Mouse (Mus musculus) ES-E14 (cell line): ENCODE results near the gene Cacnb4. TPM values are rescaled to one million over a fixed set of nuclear protein-coding genes. Genes with fewer than 3 reads are reported as not detected.

Experiments used
- DNase-seq: peaks from one replicate; pipeline ENCODE4 v3.0.0-alpha.2; 2013; ENCODE audit warnings: low read depth, low spot score
- H3K27ac ChIP-seq: 2 replicates; pipeline ENCODE4 v1.5.1; 2012; ENCODE audit warnings: low read depth, mild to moderate bottlenecking, low read length, moderate library complexity, mixed read lengths; ENCODE audit not compliant: poor library complexity, insufficient read depth, severe bottlenecking
- H3K36me3 ChIP-seq: 2 replicates; pipeline ENCODE4 v1.6.1; 2012; ENCODE audit warnings: mild to moderate bottlenecking, low read length, moderate library complexity, mixed read lengths; ENCODE audit not compliant: control insufficient read depth, poor library complexity, insufficient read depth, severe bottlenecking
- H3K4me1 ChIP-seq, 2 experiments: fragments of 150-350 bp in 1 of 2; sonication (generic) in 1 of 2; 2 replicates each; pipeline ENCODE4 v1.6.1; 2012; ENCODE audit warnings: low read length in 2 of 2, mild to moderate bottlenecking in 1 of 2, mixed read lengths in 1 of 2; ENCODE audit not compliant: control insufficient read depth in 2 of 2, insufficient read depth in 2 of 2, poor library complexity in 1 of 2
- H3K4me3 ChIP-seq, 2 experiments: fragments of 150-350 bp in 1 of 2; sonication (generic) in 1 of 2; 2 replicates each; pipeline ENCODE4 v1.5.1; 2012; ENCODE audit warnings: low read length in 2 of 2, low read depth in 1 of 2, mild to moderate bottlenecking in 1 of 2, mixed read lengths in 1 of 2; ENCODE audit not compliant: insufficient read depth in 1 of 2, poor library complexity in 1 of 2, severe bottlenecking in 1 of 2
- H3K9ac ChIP-seq: 2 replicates; pipeline ENCODE4 v1.6.1; 2012; ENCODE audit warnings: low read depth, mild to moderate bottlenecking, low read length, mixed read lengths; ENCODE audit not compliant: poor library complexity, insufficient read depth, severe bottlenecking
- H3K9me3 ChIP-seq: fragments of 150-350 bp; sonication (generic); 2 replicates; pipeline ENCODE4 v1.6.1; 2012; ENCODE audit warnings: low read depth, mild to moderate bottlenecking, low read length; ENCODE audit not compliant: control insufficient read depth, insufficient read depth
- CHD2 ChIP-seq: IDR thresholded peaks from 2 replicates; pipeline ENCODE4 v1.6.1; 2014; ENCODE audit warnings: mild to moderate bottlenecking, low read depth, low read length, inconsistent platforms
- HCFC1 ChIP-seq: IDR thresholded peaks from 2 replicates; pipeline ENCODE4 v1.6.1; 2012; ENCODE audit warnings: low read length, inconsistent platforms, borderline replicate concordance; ENCODE audit not compliant: insufficient read depth
- MAFK ChIP-seq: IDR thresholded peaks from 2 replicates; pipeline ENCODE4 v1.6.1; 2014; ENCODE audit warnings: mild to moderate bottlenecking, low read depth, low read length, inconsistent platforms; ENCODE audit not compliant: insufficient read depth
- ZC3H11A ChIP-seq: IDR thresholded peaks from 2 replicates; pipeline ENCODE4 v1.6.1; 2012; ENCODE audit warnings: low read depth, mild to moderate bottlenecking, inconsistent platforms, low read length, borderline replicate concordance
- ZNF384 ChIP-seq: IDR thresholded peaks from 2 replicates; pipeline ENCODE4 v1.6.1; 2012; ENCODE audit warnings: low read depth, low read length, inconsistent platforms
- in situ Hi-C, 2 experiments: fragments of 600-800 bp; cut with MboI; formaldehyde crosslinking; loops; one replicate each; pipeline ENCODE4 v1.15.1; 2025; ENCODE audit warnings: low sequenced_read_pairs in 2 of 2, inconsistent platforms in 1 of 2; ENCODE audit not compliant: unreplicated experiment in 2 of 2
- total RNA-seq: library from RNA; depleted of rRNA; stranded (reverse); fragments of 300-350 nt; gene quantifications from 2 replicates; pipeline ENCODE4 v1.2.3, GENCODE M21; 2012

The Cacnb4 gene
- total RNA-seq, 1 experiment, result 0.09 TPM

GRCm38 (mm10) chr2:52694604-52695003 is 18.0 kb upstream of the Cacnb4 start:
- H3K9ac ChIP-seq, result no peak overlapping the region
- peaks cover 7% of the 10 kb centered on the region; the same call in 1 of the 2 replicates for H3K36me3 ChIP-seq
- H3K9me3 ChIP-seq, result no peaks in the 10 kb centered on the region
- in situ Hi-C loops, result no loop called here
- TF ChIP-seq ZNF384 (no peak), ZC3H11A (no peak), MAFK (no peak), CHD2 (no peak), HCFC1 (no peak)
- no peak overlapping the region for H3K27ac ChIP-seq
- DNase-seq, result no peak
- H3K4me3 ChIP-seq, result no peak overlapping the region
- no peaks in the 10 kb centered on the region for H3K4me1 ChIP-seq

DNA sequence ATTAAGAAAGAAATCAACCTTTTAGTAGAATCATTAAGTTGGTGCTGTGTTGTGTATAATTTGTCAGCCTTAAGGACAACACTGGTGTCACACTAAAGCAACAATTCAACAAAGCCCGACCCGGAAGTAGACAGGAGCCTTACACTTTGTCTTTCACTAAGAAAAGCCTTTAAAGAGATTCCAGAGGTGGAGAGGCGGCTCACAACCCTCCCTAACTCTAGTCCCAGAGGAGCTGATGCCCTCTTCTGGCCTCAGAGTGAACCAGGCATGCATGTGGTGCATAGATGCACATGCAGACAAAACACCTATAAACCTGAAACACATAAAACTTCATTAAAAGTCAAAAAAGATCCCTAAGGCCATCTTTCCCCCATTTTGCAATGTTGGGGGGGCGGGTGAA is 15.1 kb upstream of the Cacnb4 start:
- DNase-seq, result no peak
- no peak overlapping the region for H3K4me3 ChIP-seq
- H3K9ac ChIP-seq, result no peak overlapping the region
- peaks cover 5% of the 10 kb centered on the region; the same call in 1 of the 2 replicates for H3K36me3 ChIP-seq
- TF ChIP-seq HCFC1 (no peak), CHD2 (no peak), MAFK (no peak), ZC3H11A (no peak)
- no peaks in the 10 kb centered on the region for H3K9me3 ChIP-seq
- in situ Hi-C loops, result no loop called here
- no peak overlapping the region for H3K27ac ChIP-seq
- no peaks in the 10 kb centered on the region for H3K4me1 ChIP-seq

DNA sequence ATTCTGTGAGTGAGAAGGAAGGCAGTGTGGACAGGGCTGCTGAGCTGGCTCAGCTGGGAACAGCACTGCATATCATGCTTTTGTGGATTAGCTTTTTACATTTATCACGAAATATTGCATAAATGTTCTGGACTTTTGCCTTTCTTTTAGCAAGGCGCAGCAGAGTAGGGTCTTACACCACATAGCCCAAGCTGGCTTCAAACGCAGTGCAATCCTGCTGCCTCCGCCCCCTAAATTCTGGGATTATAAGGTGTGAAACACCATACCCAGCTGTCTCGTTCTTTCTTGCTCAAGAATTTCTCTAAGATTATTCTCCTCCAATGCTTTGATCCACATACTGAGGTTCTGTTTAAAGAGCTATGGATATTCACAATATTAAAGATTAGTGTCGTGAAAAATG is 10.0 kb upstream of the Cacnb4 start:
- Histone ChIP-seq H3K36me3 (no peaks in the 10 kb centered on the region), H3K27ac (no peak overlapping the region), H3K4me3 (no peak overlapping the region), H3K9me3 (no peaks in the 10 kb centered on the region), H3K4me1 (no peaks in the 10 kb centered on the region), H3K9ac (no peak overlapping the region)
- in situ Hi-C loops, result no loop called here
- DNase-seq, result no peak
- TF ChIP-seq MAFK, result no peak
- no peak for TF ChIP-seq ZNF384
- TF ChIP-seq ZC3H11A, result no peak
- TF ChIP-seq HCFC1, result no peak
- no peak for TF ChIP-seq CHD2

GRCm38 (mm10) chr2:52677589-52677988 is 958 bp upstream of the Cacnb4 start:
- Histone ChIP-seq H3K9me3 (no peaks in the 10 kb centered on the region), H3K4me1 (no peaks in the 10 kb centered on the region), H3K36me3 (no peaks in the 10 kb centered on the region), H3K4me3 (no peak overlapping the region), H3K27ac (no peak overlapping the region), H3K9ac (no peak overlapping the region)
- in situ Hi-C loops, result no loop called here
- no peak for DNase-seq
- no peak for TF ChIP-seq ZC3H11A
- no peak for TF ChIP-seq MAFK

DNA sequence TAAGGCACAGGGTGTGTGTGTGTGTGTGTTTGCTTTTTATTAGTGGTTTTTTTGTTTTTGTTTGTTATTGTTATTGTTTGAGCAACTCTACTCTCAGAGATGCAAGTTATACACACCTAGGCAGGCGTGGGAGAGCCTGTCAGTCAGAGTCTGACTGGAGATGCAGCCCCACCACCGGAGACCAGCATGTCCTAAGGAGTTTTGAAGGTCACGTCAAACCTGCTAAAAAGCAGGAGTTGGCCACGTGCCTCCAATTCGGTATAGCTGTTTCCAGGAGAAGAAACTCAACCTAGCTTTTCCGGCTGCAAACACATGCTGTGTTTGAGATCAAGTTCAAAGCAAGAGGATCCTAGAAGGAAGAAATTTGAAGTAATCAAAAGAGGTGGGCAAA is 277 bp upstream of the Cacnb4 start:
- Histone ChIP-seq H3K4me1 (no peaks in the 10 kb centered on the region), H3K9me3 (no peaks in the 10 kb centered on the region), H3K27ac (no peak overlapping the region), H3K4me3 (no peak overlapping the region), H3K9ac (no peak overlapping the region), H3K36me3 (no peaks in the 10 kb centered on the region)
- in situ Hi-C loops, result no loop called here
- no peak for DNase-seq
- no peak for TF ChIP-seq CHD2
- no peak for TF ChIP-seq MAFK
- TF ChIP-seq ZNF384, result no peak
- no peak for TF ChIP-seq HCFC1
- no peak for TF ChIP-seq ZC3H11A
